Mouse (Mus musculus) erythroblast, adult 5-6 weeks (primary cell): ENCODE results near the gene Wfikkn2. TPM values are rescaled to one million over a fixed set of nuclear protein-coding genes. Genes with fewer than 3 reads are reported as not detected.

Experiments used
- ATAC-seq: replicated peaks from 2 replicates; pipeline ENCODE4 v1.8.0; 2016; ENCODE audit warnings: moderate number of reproducible peaks, mild to moderate bottlenecking, moderate TSS enrichment, inconsistent platforms; ENCODE audit not compliant: poor library complexity, low FRiP score, severe bottlenecking
- total RNA-seq, 2 experiments: library from RNA; stranded (forward) in 1 of 2; stranded (reverse) in 1 of 2; fragments of 150-400 nt in 1 of 2; fragments of 200-764, 138-1000 nt in 1 of 2; gene quantifications; 2 replicates each; pipeline versions ENCODE4 v1.2.3 to v1.2.4; 2015 to 2017; ENCODE audit warnings: low replicate concordance in 2 of 2

The Wfikkn2 gene
- total RNA-seq, 2 experiments from 2014 or later = not detected

- ATAC-seq = no peak
Measured at GRCm38 (mm10) chr11:94202106-94202505, 43.7 kb downstream of the Wfikkn2 start.

- ATAC-seq = no peak
Measured at GRCm38 (mm10) chr11:94200422-94200821, 45.4 kb downstream of the Wfikkn2 start.

GRCm38 (mm10) chr11:94199771-94200170 is 46.0 kb downstream of the Wfikkn2 start:
- no peak for ATAC-seq

- no peak for ATAC-seq
Measured at GRCm38 (mm10) chr11:94198405-94199146, 47.2 kb downstream of the Wfikkn2 start.

GRCm38 (mm10) chr11:94196311-94196710 is 49.5 kb downstream of the Wfikkn2 start:
- ATAC-seq = no peak

- no peak for ATAC-seq
Measured at GRCm38 (mm10) chr11:94193109-94193508, 52.7 kb downstream of the Wfikkn2 start.

GRCm38 (mm10) chr11:94190665-94191064 is 55.1 kb downstream of the Wfikkn2 start:
- no peak for ATAC-seq

- no peak; the same call in 1 of the 2 replicates for ATAC-seq
Measured at GRCm38 (mm10) chr11:94189579-94189978, 56.2 kb downstream of the Wfikkn2 start.

Other genes with a start within 250 kb of the Wfikkn2 start
- gene Spag9, start 249.9 kb downstream of the Wfikkn2 start, total RNA-seq (2015; ENCODE audit: low replicate concordance) = 9.2 and 18.3 TPM in 2 replicates
- gene Spag9, start 249.9 kb downstream of the Wfikkn2 start, total RNA-seq (2017; ENCODE audit: low replicate concordance) = 24.3 and 25.9 TPM in 2 replicates
- 3.5 and 6.1 TPM in 2 replicates for gene Tob1, start 34.6 kb downstream of the Wfikkn2 start, total RNA-seq (2015; ENCODE audit: low replicate concordance)
- gene Tob1, start 34.6 kb downstream of the Wfikkn2 start, total RNA-seq (2017; ENCODE audit: low replicate concordance) = 5.3 and 7.5 TPM in 2 replicates
- gene Gm21885, start 35.9 kb upstream of the Wfikkn2 start, total RNA-seq (2015; ENCODE audit: low replicate concordance) = not detected in 2 replicates
- not detected in 2 replicates for gene Gm21885, start 35.9 kb upstream of the Wfikkn2 start, total RNA-seq (2017; ENCODE audit: low replicate concordance)
- gene Luc7l3, start 76.0 kb upstream of the Wfikkn2 start, total RNA-seq (2015; ENCODE audit: low replicate concordance) = 140 and 142 TPM in 2 replicates
- 373 and 416 TPM in 2 replicates for gene Luc7l3, start 76.0 kb upstream of the Wfikkn2 start, total RNA-seq (2017; ENCODE audit: low replicate concordance)
- 4.0 and 4.4 TPM in 2 replicates for gene Ankrd40, start 82.0 kb upstream of the Wfikkn2 start, total RNA-seq (2015; ENCODE audit: low replicate concordance)
- 13.4 and 17.4 TPM in 2 replicates for gene Ankrd40, start 82.0 kb upstream of the Wfikkn2 start, total RNA-seq (2017; ENCODE audit: low replicate concordance)
- gene Abcc3, start 147.0 kb upstream of the Wfikkn2 start, total RNA-seq (2015; ENCODE audit: low replicate concordance) = 4.2 TPM in 1 of 2 replicates, not detected in the other
- 3.2 and 8.6 TPM in 2 replicates for gene Abcc3, start 147.0 kb upstream of the Wfikkn2 start, total RNA-seq (2017; ENCODE audit: low replicate concordance)
- gene Cacna1g, start 228.2 kb upstream of the Wfikkn2 start, total RNA-seq (2015; ENCODE audit: low replicate concordance) = 109 and 122 TPM in 2 replicates
- gene Cacna1g, start 228.2 kb upstream of the Wfikkn2 start, total RNA-seq (2017; ENCODE audit: low replicate concordance) = 78.9 and 102 TPM in 2 replicates
- gene Spata20, start 240.2 kb upstream of the Wfikkn2 start, total RNA-seq (2015; ENCODE audit: low replicate concordance) = not detected in 2 replicates
- not detected in 2 replicates for gene Spata20, start 240.2 kb upstream of the Wfikkn2 start, total RNA-seq (2017; ENCODE audit: low replicate concordance)